Mouse (Mus musculus) embryonic facial prominence, embryonic 13.5 days (tissue): Measurements from ENCODE around the gene Dock6. TPM values are rescaled to one million over a fixed set of nuclear protein-coding genes. Genes with fewer than 3 reads are reported as not detected.
"Not testable (repeated sequence)": the region's sequence is repeated elsewhere in the genome, so short reads cannot be mapped to it uniquely, and the experiment has no call there.

ENCODE experiments used
- ATAC-seq: fragments of 200-750 bp; cut with Nextera tagmentation; 2 replicates; pipeline ENCODE4 v1.8.0; 2017; ENCODE audit warnings: low read depth; ENCODE audit not compliant: insufficient number of reproducible peaks, insufficient read depth, low FRiP score, low TSS enrichment
- H3K27ac ChIP-seq: fragments of 300-500 bp; sonication (generic); 2 replicates; pipeline ENCODE4 v1.5.1; 2015; ENCODE audit warnings: moderate library complexity, mild to moderate bottlenecking, inconsistent platforms
- H3K27me3 ChIP-seq: fragments of 300-500 bp; sonication (generic); 2 replicates; pipeline ENCODE4 v1.6.1; 2015; ENCODE audit warnings: mild to moderate bottlenecking, inconsistent platforms
- H3K36me3 ChIP-seq: fragments of 300-500 bp; sonication (generic); 2 replicates; pipeline ENCODE4 v1.6.1; 2015; ENCODE audit warnings: mild to moderate bottlenecking, inconsistent platforms
- H3K4me1 ChIP-seq: fragments of 300-500 bp; sonication (generic); 2 replicates; pipeline ENCODE4 v1.6.1; 2015; ENCODE audit warnings: inconsistent platforms
- H3K4me2 ChIP-seq: fragments of 300-500 bp; sonication (generic); 2 replicates; pipeline ENCODE4 v1.6.1; 2015; ENCODE audit warnings: moderate library complexity, mild to moderate bottlenecking, inconsistent platforms
- H3K4me3 ChIP-seq: fragments of 300-500 bp; sonication (generic); 2 replicates; pipeline ENCODE4 v1.5.1; 2015; ENCODE audit warnings: mild to moderate bottlenecking, inconsistent platforms
- H3K9ac ChIP-seq: fragments of 300-500 bp; sonication (generic); 2 replicates; pipeline ENCODE4 v1.6.1; 2015; ENCODE audit warnings: mild to moderate bottlenecking, inconsistent platforms
- H3K9me3 ChIP-seq: fragments of 300-500 bp; sonication (generic); 2 replicates; pipeline ENCODE4 v1.6.1; 2016; ENCODE audit warnings: inconsistent platforms
- WGBS: fragments of 180-500 bp; shearing (Covaris S2); methylation state at CpG from one replicate; pipeline ENCODE4 v1.1.7; 2015; ENCODE audit warnings: mixed read lengths; 5-methylcytosine and 5-hydroxymethylcytosine counted together
- polyA plus RNA-seq: library from polyadenylated mRNA; unstranded; fragments of >200 nt; fragmentation: Nextera tagmentation; extraction: Ambion mirVana; gene quantifications from 2 replicates; pipeline ENCODE4 v1.2.1, GENCODE M21; 2015

Dock6 gene
- polyA plus RNA-seq, 1 experiment from 2014 or later = 29.2 TPM

- not testable (repeated sequence) for H3K9ac ChIP-seq, H3K36me3 ChIP-seq, H3K4me1 ChIP-seq, H3K9me3 ChIP-seq, H3K4me3 ChIP-seq, H3K27me3 ChIP-seq, H3K27ac ChIP-seq, H3K4me2 ChIP-seq, ATAC-seq
- 60% methylated on average over 6 of the region's 6 CpGs for WGBS
These were observed 7.9 kb upstream of the Dock6 start for GRCm38 (mm10) chr9:21860349-21860748.

GRCm38 (mm10) chr9:21859606-21860005 lies 7.2 kb upstream of the Dock6 start:
- no peak overlapping the region for H3K4me2 ChIP-seq
- no peak overlapping the region for H3K27ac ChIP-seq
- no peak for ATAC-seq
- H3K4me3 ChIP-seq = no peak overlapping the region
- H3K4me1 ChIP-seq = no peaks in the 10 kb centered on the region
- no peaks in the 10 kb centered on the region for H3K27me3 ChIP-seq
- no peaks in the 10 kb centered on the region for H3K36me3 ChIP-seq
- 80% methylated on average over 3 of the region's 3 CpGs for WGBS
- peaks cover 5% of the 10 kb centered on the region for H3K9me3 ChIP-seq
- no peak overlapping the region for H3K9ac ChIP-seq

GRCm38 (mm10) chr9:21858084-21858483 lies 5.6 kb upstream of the Dock6 start:
- Histone ChIP-seq H3K27ac (no peak overlapping the region), H3K9me3 (peaks cover 5% of the 10 kb centered on the region), H3K4me3 (no peak overlapping the region), H3K27me3 (no peaks in the 10 kb centered on the region), H3K36me3 (no peaks in the 10 kb centered on the region), H3K9ac (no peak overlapping the region), H3K4me1 (no peaks in the 10 kb centered on the region), H3K4me2 (no peak overlapping the region)
- no peak for ATAC-seq
- WGBS = 39% methylated on average over 6 of the region's 6 CpGs

- ATAC-seq = no peak
- 68% methylated on average over 2 of the region's 2 CpGs for WGBS
- H3K27ac ChIP-seq = peak overlapping the region; percentile 16; the same call in 1 of the 2 replicates
These were observed 5.1 kb upstream of the Dock6 start for GRCm38 (mm10) chr9:21857501-21857900.

GRCm38 (mm10) chr9:21854894-21855293 lies 2.5 kb upstream of the Dock6 start:
- WGBS = 86% methylated on average over 6 of the region's 6 CpGs
- Histone ChIP-seq H3K36me3 (no peaks in the 10 kb centered on the region), H3K9ac (no peak overlapping the region), H3K9me3 (no peaks in the 10 kb centered on the region), H3K27ac (no peak overlapping the region), H3K4me3 (no peak overlapping the region), H3K4me2 (no peak overlapping the region), H3K27me3 (no peaks in the 10 kb centered on the region), H3K4me1 (peaks cover 14% of the 10 kb centered on the region; the same call in 1 of the 2 replicates)
- ATAC-seq = no peak

More at GRCm38 (mm10) chr9:21857501-21857900, 5.1 kb upstream of the Dock6 start:
- Histone ChIP-seq H3K4me1 (no peaks in the 10 kb centered on the region), H3K9me3 (peaks cover 5% of the 10 kb centered on the region), H3K4me2 (no peak overlapping the region), H3K36me3 (no peaks in the 10 kb centered on the region), H3K9ac (no peak overlapping the region), H3K27me3 (no peaks in the 10 kb centered on the region), H3K4me3 (no peak overlapping the region)

GRCm38 (mm10) chr9:21853961-21854360 lies 1.5 kb upstream of the Dock6 start:
- whole genome bisulfite sequencing = 71% methylated on average over 5 of the region's 5 CpGs

GRCm38 (mm10) chr9:21851084-21851483 lies 1.4 kb downstream of the Dock6 start:
- Histone ChIP-seq H3K27ac (no peak overlapping the region), H3K4me1 (peaks cover 37% of the 10 kb centered on the region), H3K4me2 (peak overlapping the region; percentile 73; the same call in 1 of the 2 replicates), H3K9ac (no peak overlapping the region), H3K36me3 (peaks cover under 1% of the 10 kb centered on the region; the same call in 1 of the 2 replicates), H3K27me3 (no peaks in the 10 kb centered on the region), H3K9me3 (no peaks in the 10 kb centered on the region), H3K4me3 (no peak overlapping the region)
- 75% methylated on average over 3 of the region's 3 CpGs for WGBS
- no peak for ATAC-seq

More at GRCm38 (mm10) chr9:21853961-21854360, 1.5 kb upstream of the Dock6 start:
- H3K4me3 ChIP-seq = no peak overlapping the region
- no peak overlapping the region for H3K9ac ChIP-seq
- ATAC-seq = no peak
- no peaks in the 10 kb centered on the region for H3K27me3 ChIP-seq
- no peaks in the 10 kb centered on the region for H3K9me3 ChIP-seq
- H3K36me3 ChIP-seq = no peaks in the 10 kb centered on the region
- H3K4me1 ChIP-seq = peaks cover 14% of the 10 kb centered on the region; the same call in 1 of the 2 replicates
- no peak overlapping the region for H3K27ac ChIP-seq
- no peak overlapping the region for H3K4me2 ChIP-seq

- Histone ChIP-seq H3K4me2 (peak overlapping the region; percentile 73; the same call in 1 of the 2 replicates), H3K4me3 (no peak overlapping the region), H3K4me1 (peaks cover 39% of the 10 kb centered on the region), H3K27ac (no peak overlapping the region), H3K9ac (no peak overlapping the region), H3K27me3 (no peaks in the 10 kb centered on the region), H3K9me3 (no peaks in the 10 kb centered on the region), H3K36me3 (peaks cover 11% of the 10 kb centered on the region)
- ATAC-seq = no peak
- WGBS = 62% methylated on average over 7 of the region's 7 CpGs
These were observed 2.5 kb downstream of the Dock6 start for GRCm38 (mm10) chr9:21849691-21850677.

- 26% methylated on average over 10 of the region's 10 CpGs for WGBS
These were observed 4.5 kb downstream of the Dock6 start for GRCm38 (mm10) chr9:21847926-21848325.

GRCm38 (mm10) chr9:21847425-21847824 lies 5.0 kb downstream of the Dock6 start:
- Histone ChIP-seq H3K4me1 (peaks cover 45% of the 10 kb centered on the region), H3K4me3 (0 out of 2 replicates have a peak overlapping the region, but pooled peaks have one; percentile 22), H3K27ac (peak overlapping the region; percentile 82), H3K4me2 (peak overlapping the region; percentile 54), H3K9ac (peak overlapping the region; percentile 32; the same call in 1 of the 2 replicates), H3K36me3 (peaks cover 34% of the 10 kb centered on the region), H3K9me3 (no peaks in the 10 kb centered on the region), H3K27me3 (no peaks in the 10 kb centered on the region)
- ATAC-seq = no peak
- WGBS = 16% methylated on average over 3 of the region's 3 CpGs

More at GRCm38 (mm10) chr9:21847926-21848325, 4.5 kb downstream of the Dock6 start:
- Histone ChIP-seq H3K4me3 (no peak overlapping the region), H3K27ac (peak overlapping the region; percentile 82), H3K27me3 (no peaks in the 10 kb centered on the region), H3K9ac (peak overlapping the region; percentile 32; the same call in 1 of the 2 replicates), H3K9me3 (no peaks in the 10 kb centered on the region), H3K4me2 (peak overlapping the region; percentile 54; the same call in 1 of the 2 replicates), H3K36me3 (peaks cover 29% of the 10 kb centered on the region), H3K4me1 (peaks cover 40% of the 10 kb centered on the region)
- no peak for ATAC-seq

- 8% methylated on average over 11 of the region's 11 CpGs for WGBS
- Histone ChIP-seq H3K27me3 (no peaks in the 10 kb centered on the region), H3K4me2 (peak overlapping the region; percentile 54), H3K9ac (peak overlapping the region; percentile 32; the same call in 1 of the 2 replicates), H3K4me3 (peak overlapping the region; percentile 22; the same call in 1 of the 2 replicates), H3K9me3 (no peaks in the 10 kb centered on the region), H3K36me3 (peaks cover 37% of the 10 kb centered on the region), H3K27ac (peak overlapping the region; percentile 82), H3K4me1 (peaks cover 43% of the 10 kb centered on the region)
- ATAC-seq = peak; percentile 20; the same call in 1 of the 2 replicates
These were observed 5.6 kb downstream of the Dock6 start for GRCm38 (mm10) chr9:21846755-21847341.
